Mouse (Mus musculus) limb, embryonic 13.5 days (tissue): ENCODE data around the gene Nr2c2. TPM values are rescaled to one million over a fixed set of nuclear protein-coding genes. Genes with fewer than 3 reads are reported as not detected.

ENCODE experiments used
- ATAC-seq: fragments of 200-750 bp; cut with Nextera tagmentation; 2 replicates; pipeline ENCODE4 v1.8.0; 2017; ENCODE audit warnings: low read depth, moderate number of reproducible peaks, moderate TSS enrichment; ENCODE audit not compliant: low FRiP score
- H3K27ac ChIP-seq: fragments of 300-500 bp; sonication (generic); 2 replicates; pipeline ENCODE4 v1.5.1; 2015; ENCODE audit warnings: inconsistent platforms, mild to moderate bottlenecking, moderate library complexity
- H3K27me3 ChIP-seq: fragments of 300-500 bp; sonication (generic); 2 replicates; pipeline ENCODE4 v1.6.1; 2015; ENCODE audit warnings: mild to moderate bottlenecking, inconsistent platforms
- H3K36me3 ChIP-seq: fragments of 300-500 bp; sonication (generic); 2 replicates; pipeline ENCODE4 v1.6.1; 2015; ENCODE audit warnings: inconsistent platforms, mild to moderate bottlenecking, moderate library complexity
- H3K4me1 ChIP-seq: fragments of 300-500 bp; sonication (generic); 2 replicates; pipeline ENCODE4 v1.6.1; 2015; ENCODE audit warnings: inconsistent platforms
- H3K4me2 ChIP-seq: fragments of 300-500 bp; sonication (generic); replicated peaks from 2 replicates; pipeline ENCODE4 v1.6.1; 2015; ENCODE audit warnings: inconsistent platforms, mild to moderate bottlenecking, moderate library complexity
- H3K4me3 ChIP-seq: fragments of 300-500 bp; sonication (generic); 2 replicates; pipeline ENCODE4 v1.5.1; 2015; ENCODE audit warnings: moderate library complexity, mild to moderate bottlenecking, inconsistent platforms
- H3K9ac ChIP-seq: fragments of 300-500 bp; sonication (generic); 2 replicates; pipeline ENCODE4 v1.6.1; 2015; ENCODE audit warnings: mild to moderate bottlenecking, inconsistent platforms
- H3K9me3 ChIP-seq: fragments of 300-500 bp; sonication (generic); 2 replicates; pipeline ENCODE4 v1.6.1; 2016; ENCODE audit warnings: inconsistent platforms
- WGBS: fragments of 180-500 bp; shearing (Covaris S2); methylation state at CpG from one replicate; pipeline ENCODE4 v1.1.7; 2015; 5-methylcytosine and 5-hydroxymethylcytosine counted together
- polyA plus RNA-seq: library from polyadenylated mRNA; unstranded; fragments of >200 nt; fragmentation: Nextera tagmentation; extraction: Ambion mirVana; gene quantifications from 2 replicates; pipeline ENCODE4 v1.2.1, GENCODE M21; 2015

The Nr2c2 gene
- polyA plus RNA-seq, 1 experiment from 2014 or later = 21.1 TPM

GRCm38 (mm10) chr6:92132021-92132911, 41.1 kb downstream of the Nr2c2 start:
- Histone ChIP-seq H3K9ac (no peak overlapping the region), H3K9me3 (no peaks in the 10 kb centered on the region), H3K4me3 (no peak overlapping the region), H3K27me3 (no peaks in the 10 kb centered on the region), H3K4me2 (no peak overlapping the region), H3K4me1 (no peaks in the 10 kb centered on the region; the same call in 1 of the 2 replicates), H3K36me3 (peaks cover 8% of the 10 kb centered on the region; the same call in 1 of the 2 replicates), H3K27ac (no peak overlapping the region)
- 94% methylated on average over 3 of the region's 3 CpGs for WGBS
- ATAC-seq = no peak

GRCm38 (mm10) chr6:92133617-92134016, 42.4 kb downstream of the Nr2c2 start:
- H3K27ac ChIP-seq = no peak overlapping the region
- no peak overlapping the region for H3K9ac ChIP-seq
- peaks cover 8% of the 10 kb centered on the region; the same call in 1 of the 2 replicates for H3K36me3 ChIP-seq
- no peak for ATAC-seq
- no peak overlapping the region for H3K4me2 ChIP-seq
- no peak overlapping the region for H3K4me3 ChIP-seq
- H3K27me3 ChIP-seq = no peaks in the 10 kb centered on the region
- H3K9me3 ChIP-seq = no peaks in the 10 kb centered on the region
- WGBS = 96% methylated on average over 2 of the region's 2 CpGs
- no peaks in the 10 kb centered on the region; the same call in 1 of the 2 replicates for H3K4me1 ChIP-seq

- H3K4me2 ChIP-seq = no peak overlapping the region
- no peak overlapping the region for H3K27ac ChIP-seq
- H3K9ac ChIP-seq = no peak overlapping the region
- no peaks in the 10 kb centered on the region for H3K27me3 ChIP-seq
- WGBS = 82% methylated on average over 2 of the region's 2 CpGs
- no peaks in the 10 kb centered on the region for H3K9me3 ChIP-seq
- no peak overlapping the region for H3K4me3 ChIP-seq
- H3K4me1 ChIP-seq = no peaks in the 10 kb centered on the region
- ATAC-seq = no peak
- peaks cover 17% of the 10 kb centered on the region for H3K36me3 ChIP-seq
Measured at GRCm38 (mm10) chr6:92136356-92136755, 45.2 kb downstream of the Nr2c2 start.

DNA sequence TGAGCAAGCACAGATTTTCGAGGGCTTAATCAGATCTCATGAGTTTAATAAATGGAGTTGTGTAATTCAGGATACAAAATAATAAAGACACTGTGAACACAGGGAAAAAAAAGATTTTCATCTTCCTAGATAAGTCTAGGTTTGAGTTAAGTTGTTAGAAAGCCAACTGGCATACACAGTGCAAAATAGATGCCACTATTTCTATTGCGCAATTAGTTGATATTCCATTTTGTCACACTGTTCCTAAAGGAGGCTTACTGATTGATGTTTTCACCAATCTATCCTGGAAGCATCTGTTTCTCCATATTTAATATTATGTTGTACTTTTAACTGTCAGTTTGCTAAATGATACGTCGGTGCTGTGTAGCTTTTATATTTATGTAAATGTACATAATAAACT, 54.7 kb downstream of the Nr2c2 start:
- Histone ChIP-seq H3K36me3 (peaks cover 57% of the 10 kb centered on the region), H3K9ac (no peak overlapping the region), H3K27me3 (no peaks in the 10 kb centered on the region), H3K4me3 (no peak overlapping the region), H3K27ac (no peak overlapping the region), H3K9me3 (no peaks in the 10 kb centered on the region), H3K4me1 (no peaks in the 10 kb centered on the region), H3K4me2 (no peak overlapping the region)
- no peak for ATAC-seq
- WGBS = 95% methylated on average over 4 of the region's 4 CpGs

- Histone ChIP-seq H3K36me3 (peaks cover 90% of the 10 kb centered on the region), H3K4me1 (no peaks in the 10 kb centered on the region)
- ATAC-seq = no peak
Measured at GRCm38 (mm10) chr6:92153774-92154173, 62.6 kb downstream of the Nr2c2 start.

GRCm38 (mm10) chr6:92158801-92159200, 67.6 kb downstream of the Nr2c2 start:
- H3K4me2 ChIP-seq = no peak overlapping the region
- H3K9ac ChIP-seq = no peak overlapping the region
- no peaks in the 10 kb centered on the region for H3K9me3 ChIP-seq
- peaks cover 99% of the 10 kb centered on the region for H3K36me3 ChIP-seq
- no peaks in the 10 kb centered on the region for H3K4me1 ChIP-seq
- H3K27me3 ChIP-seq = no peaks in the 10 kb centered on the region
- 88% methylated on average over 3 of the region's 3 CpGs for WGBS
- H3K4me3 ChIP-seq = no peak overlapping the region
- ATAC-seq = no peak
- no peak overlapping the region for H3K27ac ChIP-seq

More at GRCm38 (mm10) chr6:92153774-92154173, 62.6 kb downstream of the Nr2c2 start:
- Histone ChIP-seq H3K27ac (no peak overlapping the region), H3K27me3 (no peaks in the 10 kb centered on the region), H3K9me3 (no peaks in the 10 kb centered on the region), H3K9ac (no peak overlapping the region), H3K4me3 (no peak overlapping the region), H3K4me2 (no peak overlapping the region)
- WGBS = 85% methylated on average over 1 of the region's 1 CpGs

DNA sequence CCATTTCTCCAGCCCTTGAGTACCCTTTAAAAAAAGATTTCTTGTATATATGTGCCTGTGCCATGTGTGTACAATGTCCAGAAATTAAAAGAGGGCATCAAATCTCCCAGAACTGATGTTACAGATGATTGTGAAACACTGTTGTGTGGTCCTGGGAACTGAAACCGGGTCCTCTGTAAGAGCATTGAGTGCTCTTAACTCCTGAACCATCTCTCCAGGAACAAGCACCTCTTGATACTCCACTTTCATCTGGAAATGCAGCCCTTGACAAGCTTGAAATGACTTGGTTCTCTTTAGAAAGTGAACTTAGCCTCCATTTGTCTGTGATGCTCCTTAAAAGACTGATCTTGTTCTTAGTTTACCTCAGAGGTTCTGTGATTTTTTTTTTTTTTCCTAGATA, 71.5 kb downstream of the Nr2c2 start:
- no peak overlapping the region for H3K9ac ChIP-seq
- peaks cover 94% of the 10 kb centered on the region for H3K36me3 ChIP-seq
- ATAC-seq = no peak
- H3K27ac ChIP-seq = no peak overlapping the region
- H3K27me3 ChIP-seq = no peaks in the 10 kb centered on the region
- no peaks in the 10 kb centered on the region for H3K4me1 ChIP-seq
- no peaks in the 10 kb centered on the region for H3K9me3 ChIP-seq
- 88% methylated on average over 1 of the region's 1 CpGs for WGBS
- no peak overlapping the region for H3K4me3 ChIP-seq
- no peak overlapping the region for H3K4me2 ChIP-seq

DNA sequence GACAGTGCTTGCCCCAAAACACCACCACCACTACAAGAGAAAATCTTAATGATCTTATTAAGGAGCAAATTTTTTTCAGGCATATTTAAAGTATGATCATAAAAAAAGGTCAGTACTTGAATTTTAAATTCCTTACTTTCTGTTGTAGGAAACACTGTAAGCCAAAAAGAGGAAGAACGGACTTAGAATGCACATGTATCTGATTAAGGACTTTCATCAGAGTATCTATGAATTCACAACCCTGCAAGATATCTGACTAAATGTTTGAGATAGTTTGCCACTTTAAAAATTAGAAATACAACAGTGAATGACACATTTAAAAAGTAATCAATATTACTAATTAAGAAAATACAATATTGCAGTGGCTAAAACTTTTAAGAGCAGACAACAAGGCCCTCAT, 85.3 kb downstream of the Nr2c2 start:
- H3K9ac ChIP-seq = no peak overlapping the region
- no peaks in the 10 kb centered on the region for H3K4me1 ChIP-seq
- WGBS = 85% methylated on average over 1 of the region's 1 CpGs
- no peak for ATAC-seq
- H3K4me3 ChIP-seq = no peak overlapping the region
- peaks cover 13% of the 10 kb centered on the region; the same call in 1 of the 2 replicates for H3K9me3 ChIP-seq
- peaks cover 85% of the 10 kb centered on the region for H3K36me3 ChIP-seq
- H3K27me3 ChIP-seq = no peaks in the 10 kb centered on the region
- H3K27ac ChIP-seq = no peak overlapping the region
- no peak overlapping the region for H3K4me2 ChIP-seq

DNA sequence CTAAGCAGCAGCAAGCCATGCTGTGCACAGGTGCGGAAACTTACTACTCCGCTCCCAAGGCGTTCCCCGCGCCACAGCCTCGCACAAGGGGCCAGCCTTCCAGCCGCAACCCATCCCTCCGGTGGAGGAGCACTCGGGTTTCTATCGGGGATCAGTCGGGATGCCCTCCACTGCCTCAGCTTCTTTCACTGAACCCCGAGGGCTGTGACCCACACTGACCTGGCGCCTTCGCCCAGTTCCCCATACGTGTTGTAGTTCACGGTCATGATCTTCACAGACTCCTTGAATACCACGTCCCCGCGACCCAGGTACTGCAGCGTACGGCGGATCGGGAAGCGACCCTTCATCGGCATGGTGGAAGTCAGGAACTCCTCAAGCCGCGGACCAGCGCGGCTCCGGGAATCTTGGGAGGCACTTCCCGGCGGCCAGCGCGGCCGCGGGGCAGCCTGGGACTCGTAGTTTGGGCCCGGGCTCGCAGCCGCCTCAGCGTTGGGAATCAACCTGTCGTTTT, 92.5 kb downstream of the Nr2c2 start, which contains the start of gene Mrps25:
Mrps25 (minus strand) TSS at position 413 of the 511 bp plus-strand sequence.
- peaks cover 64% of the 10 kb centered on the region for H3K36me3 ChIP-seq
- peak within 1 kb of the TSS; percentile 83 for H3K9ac ChIP-seq
- peak within 1 kb of the TSS; percentile 83 for H3K4me3 ChIP-seq
- H3K9me3 ChIP-seq = peaks cover 9% of the 10 kb centered on the region; the same call in 1 of the 2 replicates
- peak within 1 kb of the TSS; percentile 61; the same call in 1 of the 2 replicates for H3K27ac ChIP-seq
- WGBS = under 1% methylated on average over 42 of the region's 42 CpGs
- H3K27me3 ChIP-seq = no peaks in the 10 kb centered on the region
- H3K4me2 ChIP-seq = peak within 1 kb of the TSS; percentile 80
- peak; percentile 93 for ATAC-seq
- peaks cover 14% of the 10 kb centered on the region for H3K4me1 ChIP-seq

DNA sequence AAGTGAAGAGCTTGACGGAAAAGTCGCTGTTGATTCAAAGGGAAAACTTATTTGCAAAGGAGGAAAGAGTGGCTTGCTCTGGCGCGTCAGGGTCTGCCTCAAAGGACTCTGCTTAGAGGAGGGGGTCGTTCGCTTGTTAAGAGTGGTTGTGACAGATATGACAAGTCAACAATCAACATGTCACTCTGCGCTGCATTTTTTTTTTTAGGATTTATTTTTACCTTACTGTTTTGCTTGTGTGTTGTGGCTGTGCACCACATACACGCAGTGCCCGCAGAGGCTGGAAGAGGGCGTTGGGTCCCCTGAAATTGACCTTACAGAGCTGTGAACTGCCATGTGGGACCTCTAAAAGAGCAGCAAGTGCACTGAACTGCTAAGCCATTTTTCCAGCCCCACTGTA, 93.0 kb downstream of the Nr2c2 start:
- peak; percentile 57; the same call in 1 of the 2 replicates for ATAC-seq
- Histone ChIP-seq H3K27ac (no peak overlapping the region), H3K9ac (peak overlapping the region; percentile 83), H3K4me3 (peak overlapping the region; percentile 83), H3K9me3 (peaks cover 6% of the 10 kb centered on the region; the same call in 1 of the 2 replicates), H3K4me2 (peak overlapping the region; percentile 80), H3K36me3 (peaks cover 64% of the 10 kb centered on the region), H3K27me3 (no peaks in the 10 kb centered on the region), H3K4me1 (peaks cover 14% of the 10 kb centered on the region)
- WGBS = 7% methylated on average over 10 of the region's 10 CpGs

DNA sequence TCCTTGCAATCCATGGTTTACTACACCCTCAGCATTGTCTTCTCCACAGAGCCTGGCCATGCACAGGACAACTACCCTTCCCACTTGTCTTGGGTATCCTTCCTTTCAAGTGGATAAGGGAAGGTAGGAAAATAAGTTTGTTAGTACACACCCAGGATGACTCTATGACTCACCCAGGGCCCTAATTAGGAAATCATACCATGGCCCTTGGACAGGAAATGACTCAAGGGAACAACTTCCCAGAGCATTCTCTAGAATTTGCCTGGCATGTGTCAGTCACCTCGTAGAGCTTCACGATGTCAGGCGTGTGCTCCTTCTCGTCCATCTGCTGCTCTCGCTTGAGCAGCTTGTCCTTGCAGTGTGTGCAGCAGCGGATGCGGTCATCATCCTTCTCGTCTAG, 108.2 kb downstream of the Nr2c2 start:
- ATAC-seq = no peak

GRCm38 (mm10) chr6:92214055-92214772, 123.0 kb downstream of the Nr2c2 start:
- peak overlapping the region; percentile 65; the same call in 1 of the 2 replicates for H3K27ac ChIP-seq
- ATAC-seq = peak; percentile 70
- peak overlapping the region; percentile 98 for H3K4me3 ChIP-seq
- peaks cover 22% of the 10 kb centered on the region for H3K36me3 ChIP-seq
- no peaks in the 10 kb centered on the region for H3K9me3 ChIP-seq
- peak overlapping the region; percentile 95 for H3K9ac ChIP-seq
- WGBS = under 1% methylated on average over 48 of the region's 48 CpGs
- no peaks in the 10 kb centered on the region for H3K27me3 ChIP-seq
- H3K4me2 ChIP-seq = peak overlapping the region; percentile 98
- peaks cover 11% of the 10 kb centered on the region for H3K4me1 ChIP-seq

More for the DNA sequence above, 108.2 kb downstream of the Nr2c2 start:
- Histone ChIP-seq H3K36me3 (peaks cover 81% of the 10 kb centered on the region), H3K9me3 (no peaks in the 10 kb centered on the region), H3K4me2 (no peak overlapping the region), H3K27me3 (no peaks in the 10 kb centered on the region), H3K9ac (no peak overlapping the region), H3K4me1 (no peaks in the 10 kb centered on the region), H3K27ac (no peak overlapping the region), H3K4me3 (no peak overlapping the region)
- WGBS = 92% methylated on average over 8 of the region's 8 CpGs
